Mouse (Mus musculus): ENCODE measurements around the gene Ctxn2. TPM values are rescaled to one million over a fixed set of nuclear protein-coding genes. Genes with fewer than 3 reads are reported as not detected.

Gene Ctxn2
- total RNA-seq, 2 experiments from 2014 or later, result 8.2 to 8.5 TPM

- intact Hi-C loops (cut with DNase I), result loop anchor here (5.0 kb wide), 1 partner anchor 1086 kb away; no protein-coding TSS in a partner anchor
- DNase-seq (ENCODE audit: low spot score in 2 of 2), result no peak
These were observed 51.4 kb downstream of the Ctxn2 start for GRCm38 (mm10) chr2:125187904-125188303.

DNA sequence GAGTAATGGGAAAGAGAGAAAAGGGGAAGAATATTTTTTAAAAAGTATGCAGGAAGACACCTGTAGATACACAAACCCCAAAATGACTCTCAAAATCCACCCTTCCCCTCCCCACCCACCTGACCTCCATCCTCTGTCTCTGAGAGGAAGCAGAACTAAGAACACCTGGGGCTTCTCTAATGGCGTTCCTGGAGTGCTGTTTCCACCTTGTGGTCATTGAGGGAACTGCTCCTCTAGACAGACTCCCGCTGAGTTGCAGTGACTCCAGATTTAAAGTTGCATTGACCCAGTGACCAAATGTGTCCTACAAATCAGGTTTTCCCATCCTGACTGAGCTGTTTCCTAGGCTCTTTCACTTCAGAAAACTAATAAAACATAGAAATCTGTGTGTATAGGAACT lies 52.7 kb downstream of the Ctxn2 start:
- DNase-seq (ENCODE audit: low spot score in 2 of 2), result peak; percentile 35 to 61
- intact Hi-C loops (cut with DNase I), result loop anchor here (1.0 to 5.0 kb wide), 2 partner anchors 132 to 1087 kb away; no protein-coding TSS in a partner anchor

GRCm38 (mm10) chr2:125192905-125193304 lies 56.4 kb downstream of the Ctxn2 start:
- no peak for DNase-seq (ENCODE audit: low spot score in 2 of 2)
- intact Hi-C loops (cut with DNase I), result loop anchor here (10.0 kb wide), 1 partner anchor 258 kb away; no protein-coding TSS in a partner anchor

GRCm38 (mm10) chr2:125196771-125197170 lies 60.3 kb downstream of the Ctxn2 start:
- no peak for DNase-seq (ENCODE audit: low spot score in 2 of 2)
- intact Hi-C loops (cut with DNase I), result loop anchor here (10.0 kb wide), 1 partner anchor 262 kb away; no protein-coding TSS in a partner anchor

Other genes with a start within 250 kb of the Ctxn2 start
- not detected for gene Slc24a5, start 68.6 kb upstream of the Ctxn2 start, total RNA-seq (2021)
- gene Myef2, start 13.0 kb upstream of the Ctxn2 start, total RNA-seq (2021), result 10 to 100 TPM; 80.8 to 91.7 TPM
- not detected for gene Slc12a1, start 15.8 kb downstream of the Ctxn2 start, total RNA-seq (2021)
- gene Dut, start 110.5 kb downstream of the Ctxn2 start, total RNA-seq (2021), result 10 to 100 TPM; 26.3 to 27.0 TPM

All from left cerebral cortex, postnatal 36 days (tissue).